Mouse (Mus musculus) brain, embryonic 14.5 days (tissue): ENCODE results near the gene Zglp1.

Source experiments
- CTCF ChIP-seq: fragments of 200-500 bp; IDR thresholded peaks from 2 replicates; pipeline ENCODE4 v1.5.1; 2012; ENCODE audit warnings: inconsistent platforms, mild to moderate bottlenecking, moderate library complexity, borderline replicate concordance; ENCODE audit not compliant: insufficient read depth, insufficient read length; ENCODE audit errors: extremely low read depth
- POLR2A ChIP-seq: fragments of 200-500 bp; IDR thresholded peaks from 2 replicates; pipeline ENCODE4 v1.6.1; 2012; ENCODE audit warnings: mild to moderate bottlenecking, inconsistent platforms, borderline replicate concordance; ENCODE audit not compliant: poor library complexity, insufficient read depth, insufficient read length, severe bottlenecking; ENCODE audit errors: extremely low read depth

DNA sequence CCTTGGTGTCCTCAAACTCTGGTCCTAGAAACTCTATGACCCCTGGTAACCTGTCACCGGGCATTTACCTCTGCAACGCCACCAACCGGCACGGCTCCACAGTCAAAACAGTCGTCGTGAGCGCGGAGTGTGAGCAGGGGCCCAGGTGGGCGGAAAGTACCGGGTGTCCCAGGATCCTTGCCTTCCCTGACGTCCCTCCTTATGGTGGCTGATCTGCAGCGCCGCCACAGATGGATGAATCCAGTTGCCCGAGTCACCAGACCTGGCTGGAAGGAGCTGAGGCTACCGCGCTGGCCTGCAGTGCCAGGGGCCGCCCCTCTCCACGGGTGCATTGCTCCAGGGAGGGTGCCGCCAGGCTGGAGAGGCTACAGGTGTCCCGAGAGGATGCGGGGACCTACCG is 30.2 kb downstream of the Zglp1 start:
- TF ChIP-seq CTCF (no peak), POLR2A (no peak)
